ENCODE assay signal across 8 mouse cellular contexts in genomic region chr3:122140589-122141400, GRCm38 (mm10).
DNase-seq lines count a peak whose midpoint lies in the region; ATAC-seq and TF ChIP-seq lines count a peak whose summit lies in the region.

No protein-coding gene starts in this region.

- H3K4me1 ChIP-seq in liver, embryonic 13.5 days (replicated peaks) = peaks cover 15% of the 10 kb centered on the region
- H3K4me1 ChIP-seq in neural tube, embryonic 14.5 days (ENCODE audit: control insufficient read depth, insufficient read depth, low read length) = no peaks in the 10 kb centered on the region

- DNase-seq in NIH3T3 (ENCODE audit: low read depth) = peak; percentile 76
- peak; percentile 51 to 66 for DNase-seq in cerebellum, postnatal 36 days
- DNase-seq in gastrocnemius, postnatal 36 days = peak; percentile 45 to 55
- DNase-seq in kidney, adult 9 months = peak; percentile 82
- DNase-seq in liver, embryonic 13.5 days = no peak

- intact Hi-C loops in gastrocnemius, postnatal 36 days (cut with DNase I) = loop anchor here (1.0 kb wide), 2 partner anchors 18 to 255 kb away; no protein-coding TSS in a partner anchor

- TF ChIP-seq CTCF in C2C12 (IDR thresholded peaks at IDR 0.05; ENCODE audit: control insufficient read depth, insufficient read depth, insufficient read length) = peak; percentile 31

- 66% methylated on average over 18 of the region's 18 CpGs for WGBS in liver, embryonic 13.5 days (ENCODE audit: insufficient replicate concordance)
- 72% methylated on average over 18 of the region's 18 CpGs for WGBS in neural tube, embryonic 14.5 days

- no peaks in the 10 kb centered on the region for H3K9me3 ChIP-seq in liver, embryonic 13.5 days (replicated peaks)
- H3K9me3 ChIP-seq in neural tube, embryonic 14.5 days (ENCODE audit: control insufficient read depth, low read length) = no peaks in the 10 kb centered on the region

- no peak overlapping the region for H3K4me3 ChIP-seq in C2C12 (ENCODE audit: insufficient read depth, poor library complexity, severe bottlenecking)
- H3K4me3 ChIP-seq in liver, embryonic 13.5 days (replicated peaks) = no peak overlapping the region
- H3K4me3 ChIP-seq in neural tube, embryonic 14.5 days (ENCODE audit: low read depth, low read length) = no peak overlapping the region

- no peak overlapping the region for H3K27ac ChIP-seq in liver, embryonic 13.5 days
- no peak overlapping the region for H3K27ac ChIP-seq in neural tube, embryonic 14.5 days (ENCODE audit: low read depth, low read length)

- no peaks in the 10 kb centered on the region for H3K79me2 ChIP-seq in C2C12 (ENCODE audit: control insufficient read depth, insufficient read depth)

- H3K27me3 ChIP-seq in C2C12 (ENCODE audit: control insufficient read depth, insufficient read depth, insufficient read length) = peaks cover 50% of the 10 kb centered on the region
- no peaks in the 10 kb centered on the region for H3K27me3 ChIP-seq in liver, embryonic 13.5 days
- H3K27me3 ChIP-seq in neural tube, embryonic 14.5 days (ENCODE audit: control insufficient read depth, insufficient read depth, low read length) = no peaks in the 10 kb centered on the region

- H3K79me3 ChIP-seq in C2C12 (ENCODE audit: low read depth) = no peaks in the 10 kb centered on the region

- no peak overlapping the region for H3K4me2 ChIP-seq in liver, embryonic 13.5 days
- no peak overlapping the region for H3K4me2 ChIP-seq in neural tube, embryonic 14.5 days (ENCODE audit: low read depth, low read length)

- H3K9ac ChIP-seq in liver, embryonic 13.5 days = 0 out of 2 replicates have a peak overlapping the region, but pooled peaks have one; percentile 16
- H3K9ac ChIP-seq in neural tube, embryonic 14.5 days (replicated peaks; ENCODE audit: low read depth, low read length) = no peak overlapping the region

- no peak for ATAC-seq in liver, embryonic 13.5 days (ENCODE audit: low read depth)
- ATAC-seq in neural tube, embryonic 14.5 days (ENCODE audit: low read depth) = peak; percentile 61; the same call in 1 of the 2 replicates
- ATAC-seq in erythroid progenitor cell, adult 5-6 weeks (replicated peaks; ENCODE audit: low FRiP score, poor library complexity, severe bottlenecking) = no peak

- no peaks in the 10 kb centered on the region for H3K36me3 ChIP-seq in C2C12 (ENCODE audit: control insufficient read depth, insufficient read depth)
- no peaks in the 10 kb centered on the region for H3K36me3 ChIP-seq in liver, embryonic 13.5 days
- no peaks in the 10 kb centered on the region for H3K36me3 ChIP-seq in neural tube, embryonic 14.5 days (ENCODE audit: control insufficient read depth, insufficient read depth, low read length)

- H3ac ChIP-seq in C2C12 (ENCODE audit: control insufficient read depth, insufficient read length, low read depth) = no peak overlapping the region

TF ChIP-seq in C2C12, 6 proteins besides CTCF, POLR2A, EP300 and RAD21:
- TF ChIP-seq CEBPB (IDR thresholded peaks at IDR 0.05; ENCODE audit: low read depth) = no peak
- no peak for TF ChIP-seq FOSL1 (IDR thresholded peaks at IDR 0.05; ENCODE audit: insufficient read depth, low read length, poor library complexity, severe bottlenecking)
- TF ChIP-seq MAX (IDR thresholded peaks at IDR 0.05) = no peak
- no peak for TF ChIP-seq MYOD1 (IDR thresholded peaks at IDR 0.05; ENCODE audit: control insufficient read depth, insufficient read length, low read depth)
- no peak for TF ChIP-seq MYOG (IDR thresholded peaks at IDR 0.05; ENCODE audit: control insufficient read depth, extremely low read depth, insufficient read length)
- no peak for TF ChIP-seq USF1 (IDR thresholded peaks at IDR 0.05; ENCODE audit: low read depth)
